Mouse (Mus musculus) 3134 (cell line): ENCODE data around the gene Slc15a3.

Experiments used
- DNase-seq: peaks from one replicate; pipeline ENCODE4 v3.0.0-alpha.2; 2011; ENCODE audit warnings: low spot score; ENCODE audit not compliant: insufficient read length; ENCODE audit errors: extremely low read depth

The Slc15a3 gene

GRCm38 (mm10) chr19:10867946-10868622, 28.6 kb downstream of the Slc15a3 start:
- DNase-seq, result no peak

GRCm38 (mm10) chr19:10868623-10869141, 29.2 kb downstream of the Slc15a3 start:
- DNase-seq, result no peak

DNA sequence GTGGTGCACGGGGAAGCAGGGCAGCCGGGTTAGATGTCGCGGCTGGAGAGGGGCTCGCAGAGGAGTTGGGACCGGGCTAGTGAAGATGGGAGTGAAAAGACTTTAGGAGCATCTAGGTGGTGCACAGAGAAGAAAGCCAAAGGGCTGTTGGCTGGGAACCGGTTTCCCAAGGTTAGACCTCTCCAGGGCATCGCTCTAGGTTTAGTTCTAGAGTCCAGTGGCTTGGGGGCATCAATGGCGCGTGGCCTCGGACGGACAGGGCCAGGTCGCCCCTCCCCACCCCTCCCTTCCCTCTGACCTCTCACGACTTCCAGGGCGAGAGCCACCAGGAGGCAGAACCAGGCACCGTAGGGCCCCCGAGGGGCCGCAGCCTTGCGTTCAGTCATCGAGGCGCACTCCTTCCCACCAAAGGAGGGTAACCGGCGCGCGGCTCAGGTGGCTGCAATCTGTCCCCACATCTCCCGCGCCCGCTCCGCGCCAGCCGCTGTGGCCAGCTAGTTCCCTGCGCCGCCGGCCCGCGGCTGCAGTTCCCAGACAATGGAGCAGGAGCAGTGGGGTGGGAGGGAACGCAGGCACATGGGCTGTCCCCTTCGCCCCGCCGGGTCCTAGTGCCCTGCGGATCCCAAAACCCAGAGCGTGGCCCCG, 29.8 kb downstream of the Slc15a3 start:
- DNase-seq, result peak; percentile 85

DNA sequence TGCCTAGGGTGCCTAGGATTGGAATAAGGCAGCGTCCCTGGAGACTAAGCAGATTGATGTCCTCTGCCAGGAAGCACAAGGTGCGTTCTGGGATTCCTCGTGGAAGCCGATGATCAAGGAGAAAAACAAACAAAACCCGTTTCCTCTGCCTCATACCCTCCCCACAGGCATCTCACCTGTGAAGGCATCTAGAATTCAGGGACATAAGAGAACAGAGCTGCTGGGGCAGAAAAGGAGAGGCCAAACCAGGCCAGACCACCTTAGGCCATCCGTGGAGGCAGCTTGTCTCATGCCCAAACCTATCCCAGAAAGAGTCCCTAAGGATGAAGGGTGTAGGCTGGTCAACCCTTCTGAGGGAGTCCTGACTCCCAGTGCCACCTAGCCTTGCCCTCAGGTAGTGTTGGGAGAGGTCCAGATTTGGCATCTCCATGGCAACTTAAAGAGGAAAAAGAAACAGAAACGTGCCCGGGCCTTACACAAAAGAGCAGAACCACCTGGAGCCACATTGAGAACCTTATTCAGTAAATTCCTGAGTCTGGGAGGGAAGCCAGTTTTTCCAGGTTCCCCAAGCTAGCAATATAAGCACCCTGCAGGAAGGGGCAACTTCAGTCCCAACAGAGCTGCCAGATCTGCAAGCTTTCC, 30.5 kb downstream of the Slc15a3 start, which contains the start of gene Tmem132a:
TSS of gene Tmem132a (minus strand) at position 55 of the 642 bp plus-strand sequence.
- no peak for DNase-seq

GRCm38 (mm10) chr19:10870676-10871075, 31.1 kb downstream of the Slc15a3 start:
- DNase-seq, result no peak

- DNase-seq, result no peak
Measured at GRCm38 (mm10) chr19:10871328-10871961, 31.9 kb downstream of the Slc15a3 start.

DNA sequence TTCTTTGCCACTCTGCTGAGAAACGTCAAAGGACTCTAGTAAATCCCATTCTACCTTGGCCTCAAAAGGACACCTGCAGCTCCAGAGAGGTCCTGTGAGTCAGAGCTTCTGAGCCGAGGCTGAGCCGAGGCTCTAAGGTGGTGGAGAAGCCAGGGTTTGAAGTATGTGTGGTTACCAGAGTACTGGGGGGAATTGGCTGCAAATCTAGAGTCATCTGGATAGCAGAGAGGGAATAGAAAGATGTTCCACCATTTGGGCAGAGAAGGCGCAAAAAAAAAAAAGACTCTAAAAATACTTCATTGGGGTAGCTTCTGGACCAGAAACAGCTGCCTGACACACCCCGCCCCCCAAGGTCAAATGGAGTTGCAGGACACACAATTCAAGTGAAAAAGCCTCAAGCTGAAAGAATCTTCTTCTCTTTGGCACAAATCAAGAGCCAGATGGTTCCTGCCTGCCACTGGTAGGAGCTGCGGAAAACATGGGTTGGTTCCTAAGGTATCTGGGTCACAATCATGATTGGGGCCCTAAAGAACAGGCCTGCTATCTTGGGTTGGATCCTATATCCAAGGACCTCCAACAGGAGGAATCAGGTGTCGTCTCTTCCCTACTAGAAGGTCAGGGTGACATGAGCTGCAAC, 38.8 kb downstream of the Slc15a3 start:
- no peak for DNase-seq

GRCm38 (mm10) chr19:10880085-10880974, 40.8 kb downstream of the Slc15a3 start:
- peak; percentile 47 for DNase-seq

GRCm38 (mm10) chr19:10880975-10881425, 41.5 kb downstream of the Slc15a3 start:
- no peak for DNase-seq

- DNase-seq, result peak; percentile 92
Measured at GRCm38 (mm10) chr19:10881426-10882154, 42.1 kb downstream of the Slc15a3 start, which contains the start of gene Tmem109. TSS of gene Tmem109 (minus strand) at chr19:10882001.

DNA sequence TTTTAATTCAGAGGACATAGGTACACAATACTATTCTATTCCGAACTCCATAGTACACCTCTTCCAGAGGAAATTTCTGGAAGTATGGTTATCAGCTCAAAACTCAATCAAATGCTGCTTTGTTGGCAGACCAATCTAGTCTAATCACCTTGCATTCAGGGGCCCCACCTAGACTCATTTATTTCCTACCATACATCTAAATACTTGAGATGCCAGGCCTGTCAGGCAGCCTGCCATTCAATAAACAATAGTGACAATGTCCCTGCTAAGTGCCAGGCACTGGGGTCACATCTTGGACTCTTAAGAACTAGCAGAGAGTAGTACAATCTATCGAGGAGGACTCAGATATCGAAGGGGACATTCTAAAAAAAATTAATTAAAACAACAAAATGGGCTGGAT, 52.7 kb downstream of the Slc15a3 start:
- DNase-seq, result no peak

- DNase-seq, result peak; percentile 95
Measured at GRCm38 (mm10) chr19:10895016-10895528, 55.5 kb downstream of the Slc15a3 start, which contains the start of gene Prpf19. TSS of gene Prpf19 (plus strand) at chr19:10895231.

DNA sequence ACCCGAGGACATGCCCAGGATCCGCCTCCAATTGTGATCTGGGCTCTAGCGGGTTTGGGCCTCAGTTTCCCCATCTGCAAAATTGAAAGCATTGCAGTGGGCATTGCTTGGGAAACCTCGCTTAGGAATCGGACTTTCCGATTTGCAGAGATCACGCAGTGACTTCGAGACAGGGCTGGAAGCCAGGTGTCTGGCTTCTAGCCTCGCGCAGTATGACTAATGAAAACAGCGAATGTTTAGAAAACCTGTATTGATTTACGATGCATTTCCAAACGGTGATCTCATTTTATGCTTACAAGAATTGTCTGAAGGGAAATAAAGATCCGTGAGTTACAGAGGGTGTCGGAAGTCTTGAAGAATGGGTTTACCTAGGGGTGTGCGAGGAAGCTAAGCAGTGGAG, 56.2 kb downstream of the Slc15a3 start:
- DNase-seq, result no peak

GRCm38 (mm10) chr19:10896849-10897248, 57.3 kb downstream of the Slc15a3 start:
- no peak for DNase-seq

DNA sequence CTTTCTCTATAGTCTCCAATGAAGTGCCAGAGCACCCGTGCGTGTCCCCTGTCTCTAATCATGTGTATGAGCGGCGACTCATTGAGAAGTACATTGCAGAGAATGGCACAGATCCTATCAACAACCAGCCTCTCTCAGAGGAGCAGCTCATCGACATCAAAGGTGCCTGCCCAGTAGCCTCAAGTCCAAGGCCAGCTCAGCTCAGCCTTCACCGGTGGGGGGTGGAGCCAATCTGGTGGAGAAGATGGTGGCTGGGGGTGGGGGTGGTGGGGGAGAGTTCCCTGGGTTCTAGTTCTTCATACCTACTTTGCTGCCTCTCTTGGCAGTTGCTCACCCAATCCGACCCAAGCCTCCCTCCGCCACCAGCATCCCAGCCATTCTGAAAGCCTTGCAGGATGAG, 58.0 kb downstream of the Slc15a3 start:
- no peak for DNase-seq

DNA sequence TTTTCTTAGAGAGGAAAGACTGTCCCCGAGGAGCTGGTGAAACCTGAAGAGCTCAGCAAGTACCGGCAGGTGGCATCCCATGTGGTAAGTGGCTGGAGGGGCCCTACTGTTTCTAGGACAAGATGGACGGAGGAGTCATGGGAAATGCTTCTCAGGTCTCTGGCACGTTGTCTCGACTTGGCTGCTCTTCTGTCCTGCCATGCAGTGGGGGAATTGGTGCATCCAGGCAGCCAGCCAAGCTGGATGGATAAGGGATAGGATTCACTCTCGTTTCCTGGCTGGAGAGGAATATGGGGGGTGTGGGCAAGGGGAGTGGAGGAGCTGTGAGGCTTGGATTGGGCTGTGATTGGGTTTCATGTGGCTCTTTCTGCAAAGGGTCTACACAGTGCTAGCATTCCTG, 60.8 kb downstream of the Slc15a3 start:
- no peak for DNase-seq

- no peak for DNase-seq
Measured at GRCm38 (mm10) chr19:10901046-10901445, 61.5 kb downstream of the Slc15a3 start.

DNA sequence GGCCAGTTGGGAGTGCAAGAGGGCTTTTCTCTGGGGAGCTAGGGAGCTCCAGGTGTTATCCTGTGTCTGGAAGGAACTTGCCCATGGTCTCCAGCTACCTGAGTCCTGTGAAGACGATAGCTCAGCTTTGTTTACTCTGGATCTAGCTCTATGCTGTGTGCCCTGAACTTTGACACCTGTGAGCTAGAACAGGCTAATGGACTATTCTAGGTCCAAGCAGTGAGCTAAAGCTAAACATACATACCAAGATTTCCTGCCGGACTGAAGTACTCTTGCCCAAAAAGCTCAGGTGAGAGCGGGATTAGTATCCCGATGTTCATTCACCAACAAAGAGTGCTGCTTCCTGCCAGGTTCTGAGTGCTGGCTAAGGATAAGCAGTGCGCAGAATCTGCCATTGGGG, 65.0 kb downstream of the Slc15a3 start:
- no peak for DNase-seq
